Comparison of ENCODE assay signal across 21 mouse cellular contexts in genomic region chr12:9365931-9366330, GRCm38 (mm10).
DNase-seq lines count a peak whose midpoint lies in the region; ATAC-seq and TF ChIP-seq lines count a peak whose summit lies in the region.
"Had no signal": no experiment of that assay in that cellular context is flagged by ENCODE, and none has a peak within 500 bp of the region (broad histone marks: within the 10 kb centered on the region; RNA-seq: fewer than 3 reads in every experiment).

No protein-coding gene starts in this region.

- H3K9ac ChIP-seq in kidney, embryonic 15.5 days, result no peak overlapping the region
- H3K9ac ChIP-seq in kidney, postnatal 0 days (ENCODE audit: low read depth, low read length), result no peak overlapping the region
- H3K9ac ChIP-seq in lung, postnatal 0 days (replicated peaks; ENCODE audit: low read depth), result no peak overlapping the region
- no peak overlapping the region for H3K9ac ChIP-seq in midbrain, embryonic 13.5 days (replicated peaks)
- H3K9ac ChIP-seq: embryonic facial prominence, embryonic 12.5 days; forebrain, embryonic 13.5 days; forebrain, embryonic 15.5 days; forebrain, postnatal 0 days had no signal

- TF ChIP-seq EP300 in lung, postnatal 0 days (IDR thresholded peaks at IDR 0.05), result no peak

- no peak for DNase-seq in kidney, postnatal 25 days
- DNase-seq in kidney, postnatal 0 days (ENCODE audit: low spot score), result peak; percentile 84
- DNase-seq in kidney, adult 18-20 months, result no peak
- DNase-seq in NIH3T3 (ENCODE audit: low read depth) (peak; percentile 55), adipocyte (ENCODE audit: low spot score) (peak; percentile 4)
- DNase-seq in lung, postnatal 0 days (ENCODE audit: low spot score), result no peak
- DNase-seq: adrenal gland, adult 8-10 months; adrenal gland, postnatal 14 days; adrenal gland, postnatal 36 days; cerebellum, adult 11-12 months; cerebellum, adult 2 months; cerebellum, adult 9-10 months; cerebellum, postnatal 10 days; cerebellum, postnatal 25 days; forebrain, postnatal 0 days had no signal

- H3K9me3 ChIP-seq in kidney, embryonic 15.5 days (replicated peaks), result no peaks in the 10 kb centered on the region
- no peaks in the 10 kb centered on the region for H3K9me3 ChIP-seq in kidney, postnatal 0 days (replicated peaks; ENCODE audit: low read length)
- H3K9me3 ChIP-seq in lung, postnatal 0 days (ENCODE audit: low read length), result no peaks in the 10 kb centered on the region
- no peaks in the 10 kb centered on the region for H3K9me3 ChIP-seq in midbrain, embryonic 13.5 days
- H3K9me3 ChIP-seq: embryonic facial prominence, embryonic 10.5 days; embryonic facial prominence, embryonic 12.5 days; forebrain, embryonic 13.5 days; forebrain, embryonic 15.5 days had no signal

- H3K27me3 ChIP-seq in kidney, embryonic 15.5 days, result no peaks in the 10 kb centered on the region
- H3K27me3 ChIP-seq in kidney, postnatal 0 days (ENCODE audit: insufficient read depth, low read length), result no peaks in the 10 kb centered on the region
- no peaks in the 10 kb centered on the region for H3K27me3 ChIP-seq in lung, postnatal 0 days (replicated peaks; ENCODE audit: insufficient read depth, low read length)
- no peaks in the 10 kb centered on the region for H3K27me3 ChIP-seq in midbrain, embryonic 13.5 days
- H3K27me3 ChIP-seq: embryonic facial prominence, embryonic 12.5 days; forebrain, embryonic 13.5 days; forebrain, embryonic 15.5 days had no signal

- WGBS in kidney, embryonic 15.5 days, result 6% methylated on average over 1 of the region's 1 CpGs
- 15% methylated on average over 1 of the region's 1 CpGs for WGBS in kidney, postnatal 0 days
- WGBS in lung, postnatal 0 days, result 19% methylated on average over 1 of the region's 1 CpGs
- 59% methylated on average over 1 of the region's 1 CpGs for WGBS in midbrain, embryonic 13.5 days

- TF ChIP-seq CTCF in kidney, postnatal 0 days (IDR thresholded peaks at IDR 0.05; ENCODE audit: low read depth), result no peak
- no peak for TF ChIP-seq CTCF in lung, postnatal 0 days (IDR thresholded peaks at IDR 0.05)

- peak; percentile 93 for ATAC-seq in kidney, embryonic 15.5 days (replicated peaks; ENCODE audit: low FRiP score)
- ATAC-seq in kidney, postnatal 0 days (replicated peaks; ENCODE audit: low FRiP score, low read depth), result peak; percentile 80
- ATAC-seq in lung, postnatal 0 days, result no peak
- ATAC-seq in midbrain, embryonic 13.5 days, result no peak
- ATAC-seq: forebrain, embryonic 13.5 days; forebrain, embryonic 15.5 days; forebrain, postnatal 0 days had no signal

- no peaks in the 10 kb centered on the region for H3K36me3 ChIP-seq in kidney, embryonic 15.5 days
- no peaks in the 10 kb centered on the region for H3K36me3 ChIP-seq in kidney, postnatal 0 days (ENCODE audit: insufficient read depth, low read length)
- no peaks in the 10 kb centered on the region for H3K36me3 ChIP-seq in lung, postnatal 0 days (ENCODE audit: insufficient read depth, low read length)
- no peaks in the 10 kb centered on the region for H3K36me3 ChIP-seq in midbrain, embryonic 13.5 days
- H3K36me3 ChIP-seq: embryonic facial prominence, embryonic 10.5 days; embryonic facial prominence, embryonic 12.5 days; forebrain, embryonic 15.5 days had no signal

- H3K4me2 ChIP-seq in kidney, embryonic 15.5 days, result no peak overlapping the region
- H3K4me2 ChIP-seq in kidney, postnatal 0 days (ENCODE audit: low read length), result no peak overlapping the region
- no peak overlapping the region for H3K4me2 ChIP-seq in lung, postnatal 0 days (replicated peaks; ENCODE audit: low read depth, low read length)
- H3K4me2 ChIP-seq in midbrain, embryonic 13.5 days (replicated peaks), result no peak overlapping the region
- H3K4me2 ChIP-seq: embryonic facial prominence, embryonic 12.5 days; forebrain, embryonic 13.5 days; forebrain, embryonic 15.5 days had no signal

- H3K27ac ChIP-seq in kidney, embryonic 15.5 days, result no peak overlapping the region
- H3K27ac ChIP-seq in kidney, postnatal 0 days, result no peak overlapping the region
- H3K27ac ChIP-seq in lung, postnatal 0 days (ENCODE audit: low read length), result no peak overlapping the region
- H3K27ac ChIP-seq in midbrain, embryonic 13.5 days, result no peak overlapping the region
- H3K27ac ChIP-seq: embryonic facial prominence, embryonic 10.5 days; embryonic facial prominence, embryonic 12.5 days; forebrain, embryonic 13.5 days; forebrain, embryonic 15.5 days had no signal

- no peak overlapping the region for H3K4me3 ChIP-seq in kidney, embryonic 15.5 days (replicated peaks)
- no peak overlapping the region for H3K4me3 ChIP-seq in kidney, postnatal 0 days (replicated peaks; ENCODE audit: low read depth, low read length)
- no peak overlapping the region for H3K4me3 ChIP-seq in lung, postnatal 0 days (ENCODE audit: low read depth, low read length)
- no peak overlapping the region for H3K4me3 ChIP-seq in midbrain, embryonic 13.5 days (replicated peaks)
- H3K4me3 ChIP-seq: embryonic facial prominence, embryonic 10.5 days; embryonic facial prominence, embryonic 12.5 days; forebrain, embryonic 13.5 days; forebrain, embryonic 15.5 days had no signal

- H3K4me1 ChIP-seq in kidney, embryonic 15.5 days, result no peaks in the 10 kb centered on the region
- H3K4me1 ChIP-seq in kidney, postnatal 0 days (replicated peaks; ENCODE audit: insufficient read depth, low read length), result no peaks in the 10 kb centered on the region
- H3K4me1 ChIP-seq in lung, postnatal 0 days (ENCODE audit: insufficient read depth, low read depth, low read length), result no peaks in the 10 kb centered on the region
- no peaks in the 10 kb centered on the region for H3K4me1 ChIP-seq in midbrain, embryonic 13.5 days (replicated peaks)
- H3K4me1 ChIP-seq: embryonic facial prominence, embryonic 12.5 days; forebrain, embryonic 13.5 days; forebrain, embryonic 15.5 days had no signal

Comparison
In these comparisons a context has a peak if more than half of its experiments do, and no peak if none do; other contexts are left out.
1. DNase-seq: peak in kidney, postnatal 0 days (single experiment), NIH3T3 (single experiment) and adipocyte (single experiment); none in kidney, postnatal 25 days (0 of 2), kidney, adult 18-20 months (single experiment) and lung, postnatal 0 days (single experiment).
2. ATAC-seq: peak in kidney, embryonic 15.5 days (single experiment) and kidney, postnatal 0 days (single experiment); none in lung, postnatal 0 days (single experiment) and midbrain, embryonic 13.5 days (single experiment).